Mouse (Mus musculus): ENCODE data around the gene Olfr193.
"Not testable (repeated sequence)": the region's sequence is repeated elsewhere in the genome, so short reads cannot be mapped to it uniquely, and the experiment has no call there.

Olfr193 gene
- long read RNA-seq, experiment 1 = 0 reads
- long read RNA-seq, experiment 2 = 0 reads

GRCm38 (mm10) chr16:59111781-59112180, at the start of gene Olfr193:
Gene Olfr193, minus strand, starts transcription at chr16:59111881.
- intact Hi-C loops (cut with DNase I) = no loop called here

- intact Hi-C loops (cut with DNase I) = no loop called here
Measured at GRCm38 (mm10) chr16:59151996-59152395, 40.3 kb upstream of the Olfr193 start.

- intact Hi-C loops (cut with DNase I) = no loop called here
Measured at GRCm38 (mm10) chr16:59146746-59147145, 35.1 kb upstream of the Olfr193 start, which contains the start of gene Olfr195. Gene Olfr195, plus strand, starts transcription at chr16:59147046.

- intact Hi-C loops (cut with DNase I) = no loop called here
Measured at GRCm38 (mm10) chr16:59141105-59141504, 29.4 kb upstream of the Olfr193 start.

- intact Hi-C loops (cut with DNase I) = no loop called here
Measured at GRCm38 (mm10) chr16:59130740-59131139, 19.1 kb upstream of the Olfr193 start.

GRCm38 (mm10) chr16:59120969-59121368, 9.3 kb upstream of the Olfr193 start, which contains the start of gene Olfr194:
Gene Olfr194, minus strand, starts transcription at chr16:59121069.
- intact Hi-C loops (cut with DNase I) = no loop called here

GRCm38 (mm10) chr16:59108522-59108921, 3.2 kb downstream of the Olfr193 start:
- intact Hi-C loops (cut with DNase I) = not testable (repeated sequence)

- intact Hi-C loops (cut with DNase I) = no loop called here
Measured at GRCm38 (mm10) chr16:59105312-59105711, 6.4 kb downstream of the Olfr193 start.

GRCm38 (mm10) chr16:59089722-59090121, 22.0 kb downstream of the Olfr193 start, which contains the start of gene Olfr191:
Gene Olfr191, minus strand, starts transcription at chr16:59089822.
- intact Hi-C loops (cut with DNase I) = not testable (repeated sequence)

GRCm38 (mm10) chr16:59081113-59081512, 30.6 kb downstream of the Olfr193 start:
- intact Hi-C loops (cut with DNase I) = not testable (repeated sequence)

- intact Hi-C loops (cut with DNase I) = no loop called here
Measured at GRCm38 (mm10) chr16:59077905-59078304, 33.8 kb downstream of the Olfr193 start, which contains the start of gene Olfr190. Gene Olfr190, minus strand, starts transcription at chr16:59078005.

GRCm38 (mm10) chr16:59073520-59073919, 38.2 kb downstream of the Olfr193 start:
- intact Hi-C loops (cut with DNase I) = no loop called here

GRCm38 (mm10) chr16:59071755-59072154, 39.9 kb downstream of the Olfr193 start:
- intact Hi-C loops (cut with DNase I) = no loop called here

GRCm38 (mm10) chr16:59062411-59062810, 49.3 kb downstream of the Olfr193 start:
- intact Hi-C loops (cut with DNase I) = not testable (repeated sequence)

All from adrenal gland (tissue).